Mouse (Mus musculus): Measurements from ENCODE around the gene Rbm5. TPM values are rescaled to one million over a fixed set of nuclear protein-coding genes. Genes with fewer than 3 reads are reported as not detected.

Rbm5 gene
- polyA plus RNA-seq, 1 experiment from 2014 or later = 145 TPM

GRCm38 (mm10) chr9:107709096-107709696 lies 61.6 kb downstream of the Rbm5 start:
- no peaks in the 10 kb centered on the region for H3K9me3 ChIP-seq (ENCODE audit: control insufficient read depth, low read length)
- peak overlapping the region; percentile 95 for H3K9ac ChIP-seq (ENCODE audit: low read depth, low read length)
- peak overlapping the region; percentile 92 for H3K4me2 ChIP-seq (ENCODE audit: low read depth, low read length)
- WGBS = 0% methylated on average over 17 of the region's 55 CpGs
- peak overlapping the region; percentile 92 for H3K4me3 ChIP-seq (ENCODE audit: low read depth, low read length)
- no peak for DNase-seq (ENCODE audit: low spot score)
- peaks cover 17% of the 10 kb centered on the region for H3K36me3 ChIP-seq (ENCODE audit: control insufficient read depth, insufficient read depth, low read length)
- ATAC-seq (ENCODE audit: low read depth) = no peak
- no peaks in the 10 kb centered on the region for H3K27me3 ChIP-seq (replicated peaks; ENCODE audit: control insufficient read depth, insufficient read depth, low read length)
- peaks cover 39% of the 10 kb centered on the region for H3K4me1 ChIP-seq (ENCODE audit: control insufficient read depth, insufficient read depth, low read length)
- peak overlapping the region; percentile 86 for H3K27ac ChIP-seq (replicated peaks; ENCODE audit: low read depth, low read length)

GRCm38 (mm10) chr9:107708439-107709095 lies 62.2 kb downstream of the Rbm5 start:
- Histone ChIP-seq H3K9ac (ENCODE audit: low read depth, low read length) (peak overlapping the region; percentile 95), H3K4me2 (ENCODE audit: low read depth, low read length) (peak overlapping the region; percentile 92), H3K27me3 (replicated peaks; ENCODE audit: control insufficient read depth, insufficient read depth, low read length) (no peaks in the 10 kb centered on the region), H3K36me3 (ENCODE audit: control insufficient read depth, insufficient read depth, low read length) (peaks cover 24% of the 10 kb centered on the region), H3K9me3 (ENCODE audit: control insufficient read depth, low read length) (no peaks in the 10 kb centered on the region), H3K27ac (replicated peaks; ENCODE audit: low read depth, low read length) (peak overlapping the region; percentile 86), H3K4me3 (ENCODE audit: low read depth, low read length) (peak overlapping the region; percentile 92), H3K4me1 (ENCODE audit: control insufficient read depth, insufficient read depth, low read length) (peaks cover 39% of the 10 kb centered on the region)
- 2% methylated on average over 21 of the region's 21 CpGs for WGBS
- DNase-seq (ENCODE audit: low spot score) (no peak), ATAC-seq (ENCODE audit: low read depth) (no peak)

DNA sequence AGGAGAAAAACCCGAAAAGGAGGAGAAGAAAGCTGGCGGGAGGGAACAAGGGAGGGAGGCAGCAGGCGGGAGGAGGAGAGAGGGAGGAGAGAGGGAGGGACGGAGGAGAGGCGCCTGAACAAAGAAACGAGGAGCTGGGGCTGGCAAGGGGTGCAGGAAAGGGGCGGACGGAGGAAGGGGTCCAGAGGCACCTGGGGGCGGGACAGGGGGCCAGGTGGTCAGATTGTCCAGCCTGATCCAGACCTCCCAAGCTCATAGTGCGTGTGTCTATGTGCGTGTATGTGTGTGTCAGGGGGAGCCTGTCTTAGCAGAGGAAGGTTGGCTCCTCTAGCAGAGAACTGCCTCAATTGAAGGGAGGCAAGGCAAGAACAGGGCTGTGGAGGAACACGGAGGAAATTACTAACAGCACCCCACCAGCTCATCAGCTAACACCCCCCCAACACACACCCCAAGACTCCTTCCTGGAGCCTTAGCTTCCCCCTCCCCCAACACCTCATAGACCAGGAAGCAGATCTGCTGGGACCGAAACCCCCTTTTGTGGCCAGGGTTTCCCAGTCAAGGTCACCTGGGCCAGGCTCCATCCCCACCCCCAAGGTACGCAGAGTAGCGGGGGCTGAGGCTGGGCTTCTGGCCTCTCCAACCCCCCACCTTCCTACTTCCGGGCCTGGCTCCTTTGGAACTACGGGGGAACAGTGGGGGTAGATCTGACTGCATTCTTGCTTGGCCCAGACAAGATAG lies 62.9 kb downstream of the Rbm5 start:
- Histone ChIP-seq H3K9me3 (ENCODE audit: control insufficient read depth, low read length) (no peaks in the 10 kb centered on the region), H3K27ac (replicated peaks; ENCODE audit: low read depth, low read length) (peak overlapping the region; percentile 86), H3K9ac (ENCODE audit: low read depth, low read length) (peak overlapping the region; percentile 95), H3K36me3 (ENCODE audit: control insufficient read depth, insufficient read depth, low read length) (peaks cover 31% of the 10 kb centered on the region), H3K4me3 (ENCODE audit: low read depth, low read length) (peak overlapping the region; percentile 92), H3K4me1 (ENCODE audit: control insufficient read depth, insufficient read depth, low read length) (peaks cover 42% of the 10 kb centered on the region), H3K27me3 (replicated peaks; ENCODE audit: control insufficient read depth, insufficient read depth, low read length) (no peaks in the 10 kb centered on the region), H3K4me2 (ENCODE audit: low read depth, low read length) (peak overlapping the region; percentile 92)
- WGBS = 5% methylated on average over 17 of the region's 17 CpGs
- DNase-seq (ENCODE audit: low spot score) = peak; percentile 86
- peak; percentile 42 for ATAC-seq (ENCODE audit: low read depth)

- Histone ChIP-seq H3K9me3 (ENCODE audit: control insufficient read depth, low read length) (no peaks in the 10 kb centered on the region), H3K4me1 (ENCODE audit: control insufficient read depth, insufficient read depth, low read length) (peaks cover 51% of the 10 kb centered on the region), H3K4me2 (ENCODE audit: low read depth, low read length) (peak overlapping the region; percentile 92), H3K36me3 (ENCODE audit: control insufficient read depth, insufficient read depth, low read length) (peaks cover 34% of the 10 kb centered on the region), H3K27ac (replicated peaks; ENCODE audit: low read depth, low read length) (peak overlapping the region; percentile 86), H3K27me3 (replicated peaks; ENCODE audit: control insufficient read depth, insufficient read depth, low read length) (no peaks in the 10 kb centered on the region), H3K4me3 (ENCODE audit: low read depth, low read length) (peak overlapping the region; percentile 92), H3K9ac (ENCODE audit: low read depth, low read length) (peak overlapping the region; percentile 95)
- ATAC-seq (ENCODE audit: low read depth) (no peak), DNase-seq (ENCODE audit: low spot score) (peak; percentile 81)
- WGBS = 2% methylated on average over 11 of the region's 14 CpGs
Measured at GRCm38 (mm10) chr9:107706781-107707211, 64.0 kb downstream of the Rbm5 start.

GRCm38 (mm10) chr9:107703337-107704122 lies 67.3 kb downstream of the Rbm5 start:
- H3K4me1 ChIP-seq (ENCODE audit: control insufficient read depth, insufficient read depth, low read length) = peaks cover 79% of the 10 kb centered on the region
- peak overlapping the region; percentile 74 for H3K27ac ChIP-seq (replicated peaks; ENCODE audit: low read depth, low read length)
- DNase-seq (ENCODE audit: low spot score) = no peak
- no peak overlapping the region for H3K4me3 ChIP-seq (ENCODE audit: low read depth, low read length)
- ATAC-seq (ENCODE audit: low read depth) = no peak
- H3K27me3 ChIP-seq (replicated peaks; ENCODE audit: control insufficient read depth, insufficient read depth, low read length) = no peaks in the 10 kb centered on the region
- peak overlapping the region; percentile 10; the same call in 1 of the 2 replicates for H3K4me2 ChIP-seq (ENCODE audit: low read depth, low read length)
- H3K9ac ChIP-seq (ENCODE audit: low read depth, low read length) = peak overlapping the region; percentile 22; the same call in 1 of the 2 replicates
- H3K36me3 ChIP-seq (ENCODE audit: control insufficient read depth, insufficient read depth, low read length) = peaks cover 46% of the 10 kb centered on the region
- 52% methylated on average over 14 of the region's 14 CpGs for whole genome bisulfite sequencing
- no peaks in the 10 kb centered on the region for H3K9me3 ChIP-seq (ENCODE audit: control insufficient read depth, low read length)

DNA sequence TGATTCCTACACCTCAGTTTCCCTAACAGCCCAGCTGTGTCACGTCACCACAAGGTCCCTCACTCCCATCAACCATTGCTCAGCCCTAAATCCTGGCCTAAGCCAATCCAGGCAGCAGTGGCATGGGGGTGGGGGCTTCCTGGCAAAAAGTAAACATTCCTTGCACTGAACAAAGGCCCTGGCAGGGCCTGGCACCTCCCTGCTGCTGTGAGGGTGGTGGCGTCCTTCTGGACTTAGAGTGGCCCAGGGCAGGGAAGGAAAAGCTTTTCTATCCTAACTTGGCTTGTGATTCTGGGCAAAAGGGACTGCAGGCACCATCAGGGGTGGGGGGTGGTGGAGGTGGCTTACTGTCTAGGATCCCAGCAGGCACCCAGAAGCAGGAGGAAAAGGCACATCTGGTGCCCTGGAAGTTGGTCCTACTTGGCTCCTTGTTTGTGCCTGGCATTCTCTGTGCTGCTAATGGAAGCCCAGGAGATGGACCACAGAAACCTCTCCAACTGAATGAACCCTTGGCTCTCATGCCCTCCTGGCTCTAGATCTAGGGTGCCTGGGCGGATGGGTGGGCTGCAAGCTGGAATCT lies 68.1 kb downstream of the Rbm5 start:
- H3K4me1 ChIP-seq (ENCODE audit: control insufficient read depth, insufficient read depth, low read length) = peaks cover 87% of the 10 kb centered on the region
- DNase-seq (ENCODE audit: low spot score) (no peak), ATAC-seq (ENCODE audit: low read depth) (no peak)
- peak overlapping the region; percentile 42; the same call in 1 of the 2 replicates for H3K9ac ChIP-seq (ENCODE audit: low read depth, low read length)
- H3K27ac ChIP-seq (replicated peaks; ENCODE audit: low read depth, low read length) = peak overlapping the region; percentile 74
- H3K4me3 ChIP-seq (ENCODE audit: low read depth, low read length) = no peak overlapping the region
- WGBS = 61% methylated on average over 3 of the region's 3 CpGs
- H3K4me2 ChIP-seq (ENCODE audit: low read depth, low read length) = no peak overlapping the region
- H3K36me3 ChIP-seq (ENCODE audit: control insufficient read depth, insufficient read depth, low read length) = peaks cover 52% of the 10 kb centered on the region
- H3K9me3 ChIP-seq (ENCODE audit: control insufficient read depth, low read length) = no peaks in the 10 kb centered on the region
- H3K27me3 ChIP-seq (replicated peaks; ENCODE audit: control insufficient read depth, insufficient read depth, low read length) = no peaks in the 10 kb centered on the region

- H3K9ac ChIP-seq (ENCODE audit: low read depth, low read length) = 0 out of 2 replicates have a peak overlapping the region, but pooled peaks have one; percentile 22
- ATAC-seq (ENCODE audit: low read depth) = peak; percentile 48; the same call in 1 of the 2 replicates
- peak overlapping the region; percentile 74 for H3K27ac ChIP-seq (replicated peaks; ENCODE audit: low read depth, low read length)
- 40% methylated on average over 8 of the region's 12 CpGs for whole genome bisulfite sequencing
- peaks cover 87% of the 10 kb centered on the region for H3K4me1 ChIP-seq (ENCODE audit: control insufficient read depth, insufficient read depth, low read length)
- H3K4me3 ChIP-seq (ENCODE audit: low read depth, low read length) = no peak overlapping the region
- H3K9me3 ChIP-seq (ENCODE audit: control insufficient read depth, low read length) = no peaks in the 10 kb centered on the region
- no peaks in the 10 kb centered on the region for H3K27me3 ChIP-seq (replicated peaks; ENCODE audit: control insufficient read depth, insufficient read depth, low read length)
- peak; percentile 93 for DNase-seq (ENCODE audit: low spot score)
- peaks cover 63% of the 10 kb centered on the region for H3K36me3 ChIP-seq (ENCODE audit: control insufficient read depth, insufficient read depth, low read length)
- peak overlapping the region; percentile 34 for H3K4me2 ChIP-seq (ENCODE audit: low read depth, low read length)
Measured at GRCm38 (mm10) chr9:107701594-107701993, 69.2 kb downstream of the Rbm5 start.
